Mouse (Mus musculus): ENCODE measurements around the gene Anln.

DNA sequence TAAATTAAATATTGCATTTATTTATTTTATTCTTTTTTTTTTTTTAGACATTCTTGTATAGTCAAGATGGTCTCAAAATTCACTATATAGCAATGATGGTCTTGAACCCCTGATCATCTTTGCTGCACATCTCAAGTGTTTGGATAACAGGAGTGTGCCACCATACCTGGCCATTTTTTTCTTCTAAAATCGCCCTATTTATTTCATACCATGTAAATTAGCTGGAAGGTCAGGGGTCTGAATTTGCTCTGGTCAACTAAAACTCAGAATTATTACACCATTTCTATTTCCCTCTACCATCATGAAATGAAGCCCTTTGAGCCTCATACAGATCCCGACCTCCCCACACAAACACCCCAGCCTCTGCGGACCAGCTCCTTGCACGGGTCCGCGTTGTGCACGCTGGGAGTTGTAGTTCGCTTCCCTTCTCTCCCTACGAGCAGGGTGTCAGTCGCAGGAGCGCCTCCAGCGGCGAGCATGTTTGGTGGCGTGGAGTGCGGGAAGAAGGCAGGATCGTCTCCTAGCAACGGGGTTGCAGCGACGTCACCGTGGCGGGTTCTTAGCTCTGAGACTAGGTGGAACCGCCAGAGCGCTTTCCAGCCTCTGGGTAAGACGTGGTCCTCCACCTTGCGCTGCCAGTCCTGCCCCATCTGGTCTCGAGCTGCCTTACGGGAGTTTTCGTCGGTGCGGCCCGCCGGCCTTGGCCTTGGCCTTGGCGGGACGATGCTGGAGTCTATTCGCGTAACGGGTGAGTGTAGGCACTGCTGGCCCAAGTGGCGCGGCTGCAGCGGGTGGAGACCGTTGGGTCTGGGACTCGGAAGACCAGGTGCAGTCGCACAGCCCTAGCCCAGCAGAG lies 22.2 kb upstream of the Anln start, which contains the start of gene 9530077C05Rik:
- peak; percentile 72; the same call in 1 of the 2 replicates for TF ChIP-seq POLR2A (IDR thresholded peaks at IDR 0.05; ENCODE audit: borderline replicate concordance, control insufficient read depth, low read depth, low read length)
- TF ChIP-seq CTCF (IDR thresholded peaks at IDR 0.05; ENCODE audit: control insufficient read depth, insufficient read depth, low read length) = peak; percentile 94

Data from bone marrow, adult 2 months (tissue).